Mouse (Mus musculus): ENCODE measurements at regions not wholly inside any gene's neighbourhood (a gene's known extent, or its start where the extent isn't known, plus 50 kb on each side); places are given as distances from the start of the nearest gene placed in this dataset.

DNA sequence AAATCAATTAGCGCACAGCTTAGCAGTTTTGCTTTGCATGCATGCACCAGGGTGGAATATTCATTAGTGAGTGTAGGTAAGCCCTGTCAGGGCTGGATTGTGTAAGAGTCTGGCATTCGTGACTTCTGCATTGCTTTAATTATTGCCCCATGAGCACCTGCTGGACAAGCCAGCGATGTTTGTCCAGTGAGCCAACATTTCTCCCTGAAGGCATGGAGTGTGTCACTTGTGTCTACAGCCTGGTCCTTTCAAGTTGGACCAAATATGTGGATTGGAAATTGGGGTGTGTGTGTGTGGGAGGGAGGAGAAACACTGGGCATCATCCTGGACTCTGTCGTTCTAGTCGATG, 115.9 kb downstream of the Evx1 start:
- no peak overlapping the region for H3K4me3 ChIP-seq (replicated peaks)
- H3K9ac ChIP-seq (replicated peaks): no peak overlapping the region
- H3K9me3 ChIP-seq: 0 out of 2 replicates have a peak, but pooled peaks cover 9% of the 10 kb centered on the region
- no peak for ATAC-seq (ENCODE audit: insufficient number of reproducible peaks, insufficient read depth, low FRiP score, low TSS enrichment, low read depth)
- H3K27ac ChIP-seq: no peak overlapping the region
- H3K36me3 ChIP-seq: no peaks in the 10 kb centered on the region
- peaks cover 10% of the 10 kb centered on the region; the same call in 1 of the 2 replicates for H3K4me1 ChIP-seq (replicated peaks)
- no peak overlapping the region for H3K4me2 ChIP-seq
- no peaks in the 10 kb centered on the region for H3K27me3 ChIP-seq
- 67% methylated on average over 5 of the region's 5 CpGs for WGBS

DNA sequence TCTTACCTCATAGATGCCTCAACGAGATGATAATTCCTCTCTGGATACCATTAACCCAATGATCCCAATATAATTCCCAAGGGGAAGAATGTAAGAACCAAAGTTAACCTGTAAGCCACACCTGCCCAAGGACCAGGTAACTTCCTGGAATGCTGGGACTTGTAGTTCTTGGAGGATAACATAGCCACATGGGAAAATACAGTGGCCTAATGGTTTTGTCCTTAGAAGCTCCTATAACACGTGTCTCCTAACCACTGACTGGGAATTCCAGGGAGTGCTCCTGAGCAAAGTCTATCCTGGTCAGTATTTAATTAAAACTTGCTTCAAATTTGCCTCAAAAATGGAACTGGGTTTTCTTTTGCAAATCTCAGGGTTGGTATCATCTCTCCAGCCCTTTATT, 119.9 kb downstream of the Evx1 start:
- H3K9ac ChIP-seq (replicated peaks): no peak overlapping the region
- H3K27ac ChIP-seq: no peak overlapping the region

DNA sequence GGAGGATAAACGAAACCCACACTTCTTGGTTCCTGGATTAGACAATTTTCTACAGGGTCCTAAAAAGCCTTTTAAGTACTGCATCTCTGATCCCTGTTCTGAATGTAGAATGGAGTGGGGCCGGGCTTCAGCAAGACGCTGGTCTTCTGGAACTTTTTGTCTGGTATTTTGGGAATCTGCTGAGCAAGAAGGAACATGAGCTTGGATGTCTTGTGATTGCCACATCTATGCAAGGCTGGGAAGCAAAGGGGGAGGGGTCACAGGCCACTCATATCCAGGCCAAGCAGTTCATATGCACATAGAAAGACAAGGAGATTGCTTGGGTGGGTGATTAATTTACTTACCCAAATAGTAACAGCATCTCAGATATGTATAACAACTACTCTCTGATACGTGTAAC, 121.5 kb downstream of the Evx1 start:
- Histone ChIP-seq H3K4me2 (no peak overlapping the region), H3K9ac (replicated peaks) (no peak overlapping the region), H3K9me3 (no peaks in the 10 kb centered on the region), H3K27ac (no peak overlapping the region), H3K36me3 (no peaks in the 10 kb centered on the region), H3K4me3 (replicated peaks) (no peak overlapping the region), H3K27me3 (no peaks in the 10 kb centered on the region), H3K4me1 (replicated peaks) (peaks cover 6% of the 10 kb centered on the region; the same call in 1 of the 2 replicates)
- 71% methylated on average over 4 of the region's 4 CpGs for WGBS
- no peak for ATAC-seq (ENCODE audit: insufficient number of reproducible peaks, insufficient read depth, low FRiP score, low TSS enrichment, low read depth)

More for the DNA sequence above, 119.9 kb downstream of the Evx1 start:
- WGBS: 74% methylated on average over 2 of the region's 2 CpGs
- no peaks in the 10 kb centered on the region for H3K9me3 ChIP-seq
- H3K36me3 ChIP-seq: no peaks in the 10 kb centered on the region
- peaks cover 11% of the 10 kb centered on the region; the same call in 1 of the 2 replicates for H3K4me1 ChIP-seq (replicated peaks)
- no peak overlapping the region for H3K4me3 ChIP-seq (replicated peaks)
- no peak overlapping the region for H3K4me2 ChIP-seq
- no peaks in the 10 kb centered on the region for H3K27me3 ChIP-seq
- ATAC-seq (ENCODE audit: insufficient number of reproducible peaks, insufficient read depth, low FRiP score, low TSS enrichment, low read depth): no peak

GRCm38 (mm10) chr6:52435358-52435757, 122.1 kb downstream of the Evx1 start:
- 83% methylated on average over 5 of the region's 5 CpGs for WGBS
- no peaks in the 10 kb centered on the region for H3K36me3 ChIP-seq
- no peak for ATAC-seq (ENCODE audit: insufficient number of reproducible peaks, insufficient read depth, low FRiP score, low TSS enrichment, low read depth)
- H3K9ac ChIP-seq (replicated peaks): no peak overlapping the region
- H3K4me3 ChIP-seq (replicated peaks): no peak overlapping the region
- no peaks in the 10 kb centered on the region for H3K9me3 ChIP-seq
- no peak overlapping the region for H3K27ac ChIP-seq
- H3K4me1 ChIP-seq (replicated peaks): peaks cover 6% of the 10 kb centered on the region; the same call in 1 of the 2 replicates
- H3K27me3 ChIP-seq: no peaks in the 10 kb centered on the region
- no peak overlapping the region for H3K4me2 ChIP-seq

- no peaks in the 10 kb centered on the region for H3K9me3 ChIP-seq
- H3K4me1 ChIP-seq (replicated peaks): peaks cover 15% of the 10 kb centered on the region
- ATAC-seq (ENCODE audit: insufficient number of reproducible peaks, insufficient read depth, low FRiP score, low TSS enrichment, low read depth): no peak
- peaks cover 3% of the 10 kb centered on the region; the same call in 1 of the 2 replicates for H3K27me3 ChIP-seq
- no peak overlapping the region for H3K27ac ChIP-seq
- no peak overlapping the region for H3K4me3 ChIP-seq (replicated peaks)
- no peak overlapping the region for H3K4me2 ChIP-seq
- 36% methylated on average over 8 of the region's 8 CpGs for WGBS
- H3K9ac ChIP-seq (replicated peaks): no peak overlapping the region
- H3K36me3 ChIP-seq: no peaks in the 10 kb centered on the region
Observed at GRCm38 (mm10) chr6:52438366-52438765, 125.1 kb downstream of the Evx1 start.

DNA sequence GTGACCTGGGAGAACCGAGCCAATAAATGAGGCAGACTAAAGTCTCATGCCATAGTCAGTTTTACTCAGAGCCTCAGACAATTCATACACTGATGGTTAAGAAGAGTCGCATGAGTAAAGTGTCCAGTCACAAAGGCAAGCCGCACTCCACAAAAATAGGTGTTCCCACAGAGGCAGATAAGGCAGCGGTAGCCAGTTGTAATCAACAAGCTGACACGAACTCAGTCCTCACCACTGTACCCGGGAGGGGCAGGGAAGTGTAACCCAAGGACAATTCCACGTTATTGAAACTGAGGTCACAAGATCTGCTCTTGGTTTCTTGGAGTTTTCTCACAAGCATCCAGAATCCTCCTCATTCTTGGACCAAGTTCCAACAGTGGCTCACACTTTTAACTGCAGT, 125.9 kb downstream of the Evx1 start:
- H3K4me3 ChIP-seq (replicated peaks): no peak overlapping the region
- H3K9ac ChIP-seq (replicated peaks): no peak overlapping the region
- WGBS: 82% methylated on average over 7 of the region's 7 CpGs
- H3K27ac ChIP-seq: no peak overlapping the region
- no peaks in the 10 kb centered on the region for H3K36me3 ChIP-seq
- H3K9me3 ChIP-seq: no peaks in the 10 kb centered on the region
- no peak for ATAC-seq (ENCODE audit: insufficient number of reproducible peaks, insufficient read depth, low FRiP score, low TSS enrichment, low read depth)
- H3K27me3 ChIP-seq: peaks cover 8% of the 10 kb centered on the region; the same call in 1 of the 2 replicates
- H3K4me2 ChIP-seq: no peak overlapping the region
- peaks cover 23% of the 10 kb centered on the region for H3K4me1 ChIP-seq (replicated peaks)

DNA sequence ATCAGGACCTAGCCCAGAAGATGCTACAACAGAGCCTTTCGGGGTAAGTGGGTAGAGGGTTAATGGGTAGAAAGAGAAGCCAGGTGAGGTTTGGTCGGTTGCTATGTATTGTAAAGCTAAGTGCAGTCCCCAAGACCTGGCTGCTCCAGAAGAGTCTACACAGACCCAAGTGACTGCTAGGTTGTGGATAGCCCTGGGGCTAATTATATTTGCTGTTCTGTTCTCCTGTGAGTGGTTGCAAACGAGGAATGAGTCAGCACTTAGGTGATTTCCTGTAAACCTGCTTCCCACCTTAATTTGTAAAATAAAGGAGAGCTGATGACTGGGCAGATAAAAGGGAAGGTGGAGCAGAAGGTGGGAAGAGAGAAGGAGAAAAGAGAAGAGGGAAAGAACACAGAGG, 126.9 kb downstream of the Evx1 start:
- ATAC-seq (ENCODE audit: insufficient number of reproducible peaks, insufficient read depth, low FRiP score, low TSS enrichment, low read depth): no peak
- 58% methylated on average over 3 of the region's 3 CpGs for WGBS
- no peak overlapping the region for H3K9ac ChIP-seq (replicated peaks)
- no peaks in the 10 kb centered on the region for H3K36me3 ChIP-seq
- peaks cover 13% of the 10 kb centered on the region; the same call in 1 of the 2 replicates for H3K27me3 ChIP-seq
- peaks cover 29% of the 10 kb centered on the region for H3K4me1 ChIP-seq (replicated peaks)
- no peak overlapping the region for H3K27ac ChIP-seq
- H3K4me2 ChIP-seq: no peak overlapping the region
- H3K9me3 ChIP-seq: no peaks in the 10 kb centered on the region
- no peak overlapping the region for H3K4me3 ChIP-seq (replicated peaks)

GRCm38 (mm10) chr6:52443112-52443984, 130.1 kb downstream of the Evx1 start:
- Histone ChIP-seq H3K27me3 (peaks cover 13% of the 10 kb centered on the region; the same call in 1 of the 2 replicates), H3K9ac (replicated peaks) (no peak overlapping the region), H3K36me3 (no peaks in the 10 kb centered on the region), H3K4me2 (peak overlapping the region; percentile 54), H3K4me1 (replicated peaks) (peaks cover 27% of the 10 kb centered on the region), H3K9me3 (no peaks in the 10 kb centered on the region), H3K27ac (peak overlapping the region; percentile 54), H3K4me3 (replicated peaks) (peak overlapping the region; percentile 19)
- no peak for ATAC-seq (ENCODE audit: insufficient number of reproducible peaks, insufficient read depth, low FRiP score, low TSS enrichment, low read depth)
- 12% methylated on average over 24 of the region's 24 CpGs for WGBS

DNA sequence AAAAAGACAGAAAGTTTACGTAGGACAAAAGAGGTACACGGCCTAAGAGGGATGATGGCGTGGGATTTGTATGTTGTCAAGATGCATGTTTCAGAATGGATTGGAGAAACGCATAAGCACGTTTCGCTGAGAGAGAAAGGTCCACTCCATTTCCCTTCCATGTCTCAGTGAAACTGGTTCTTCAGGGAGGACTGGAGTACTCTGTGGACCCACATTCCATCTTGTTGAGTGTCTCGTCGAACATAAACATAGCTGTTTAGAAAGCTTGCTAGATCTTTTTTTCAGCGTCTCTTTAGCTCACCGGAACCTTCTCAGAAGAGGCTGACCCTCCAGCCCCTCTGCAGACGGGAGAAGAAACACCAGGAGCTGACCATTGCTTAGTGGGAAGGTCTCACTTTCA, 145.5 kb downstream of the Evx1 start:
- Histone ChIP-seq H3K9me3 (0 out of 2 replicates have a peak, but pooled peaks cover 3% of the 10 kb centered on the region), H3K4me3 (replicated peaks) (no peak overlapping the region), H3K4me1 (replicated peaks) (peaks cover 12% of the 10 kb centered on the region), H3K36me3 (no peaks in the 10 kb centered on the region), H3K4me2 (no peak overlapping the region), H3K27me3 (peaks cover 6% of the 10 kb centered on the region), H3K9ac (replicated peaks) (no peak overlapping the region), H3K27ac (no peak overlapping the region)
- no peak for ATAC-seq (ENCODE audit: insufficient number of reproducible peaks, insufficient read depth, low FRiP score, low TSS enrichment, low read depth)
- WGBS: 89% methylated on average over 11 of the region's 11 CpGs

GRCm38 (mm10) chr6:52461186-52461585, 147.9 kb downstream of the Evx1 start:
- ATAC-seq (ENCODE audit: insufficient number of reproducible peaks, insufficient read depth, low FRiP score, low TSS enrichment, low read depth): no peak
- no peak overlapping the region for H3K27ac ChIP-seq
- H3K27me3 ChIP-seq: peaks cover 6% of the 10 kb centered on the region
- no peaks in the 10 kb centered on the region for H3K36me3 ChIP-seq
- no peak overlapping the region for H3K9ac ChIP-seq (replicated peaks)
- H3K4me1 ChIP-seq (replicated peaks): peaks cover 17% of the 10 kb centered on the region
- WGBS: 82% methylated on average over 2 of the region's 2 CpGs
- H3K4me3 ChIP-seq (replicated peaks): no peak overlapping the region
- H3K9me3 ChIP-seq: 0 out of 2 replicates have a peak, but pooled peaks cover 3% of the 10 kb centered on the region
- H3K4me2 ChIP-seq: no peak overlapping the region

- H3K27me3 ChIP-seq: no peaks in the 10 kb centered on the region
- ATAC-seq (ENCODE audit: insufficient number of reproducible peaks, insufficient read depth, low FRiP score, low TSS enrichment, low read depth): no peak
- H3K27ac ChIP-seq: no peak overlapping the region
- H3K4me3 ChIP-seq (replicated peaks): no peak overlapping the region
- no peak overlapping the region for H3K4me2 ChIP-seq
- no peaks in the 10 kb centered on the region for H3K36me3 ChIP-seq
- WGBS: 73% methylated on average over 12 of the region's 12 CpGs
- H3K9me3 ChIP-seq: no peaks in the 10 kb centered on the region
- H3K9ac ChIP-seq (replicated peaks): no peak overlapping the region
- peaks cover 24% of the 10 kb centered on the region; the same call in 1 of the 2 replicates for H3K4me1 ChIP-seq (replicated peaks)
Observed at GRCm38 (mm10) chr6:52463369-52463768, 150.1 kb downstream of the Evx1 start.
